Mouse (Mus musculus) left cerebral cortex, postnatal 4 days (tissue): ENCODE measurements at regions not wholly inside any gene's neighbourhood (a gene's known extent, or its start where the extent isn't known, plus 50 kb on each side); places are given as distances from the start of the nearest gene placed in this dataset.

Experiments
- DNase-seq: peaks from one replicate; pipeline ENCODE4 v3.0.0-alpha.2; 2022
- intact Hi-C: fragments of 180-260 bp; cut with DNase I; formaldehyde crosslinking; loops from one replicate; pipeline ENCODE4 v1.15.1; 2025

- DNase-seq, result no peak
- intact Hi-C loops, result no loop called here
These were observed 178.7 kb upstream of the Gm5148 start for GRCm38 (mm10) chr3:37903021-37903420.

DNA sequence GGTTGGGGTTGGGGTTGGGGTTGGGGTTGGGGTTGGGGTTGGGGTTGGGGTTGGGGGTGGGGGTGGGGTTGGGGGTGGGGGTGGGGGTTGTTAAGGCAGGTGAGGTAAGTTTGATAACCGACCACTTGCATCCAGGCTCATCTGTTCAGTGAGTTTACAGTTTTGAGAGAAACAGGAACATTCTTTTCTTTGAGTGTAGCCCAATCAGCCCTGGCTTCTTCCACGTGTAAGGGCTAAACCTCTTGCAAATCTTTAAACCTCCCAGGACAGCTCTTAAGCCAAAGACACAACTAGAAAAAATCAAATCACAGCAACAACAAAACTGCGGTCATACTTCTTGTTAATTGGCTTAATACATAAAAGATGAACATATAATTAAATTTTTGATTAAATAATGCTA is 173.1 kb upstream of the Gm5148 start:
- no peak for DNase-seq
- intact Hi-C loops, result no loop called here

GRCm38 (mm10) chr3:37896821-37897311 is 172.6 kb upstream of the Gm5148 start:
- intact Hi-C loops, result no loop called here

DNA sequence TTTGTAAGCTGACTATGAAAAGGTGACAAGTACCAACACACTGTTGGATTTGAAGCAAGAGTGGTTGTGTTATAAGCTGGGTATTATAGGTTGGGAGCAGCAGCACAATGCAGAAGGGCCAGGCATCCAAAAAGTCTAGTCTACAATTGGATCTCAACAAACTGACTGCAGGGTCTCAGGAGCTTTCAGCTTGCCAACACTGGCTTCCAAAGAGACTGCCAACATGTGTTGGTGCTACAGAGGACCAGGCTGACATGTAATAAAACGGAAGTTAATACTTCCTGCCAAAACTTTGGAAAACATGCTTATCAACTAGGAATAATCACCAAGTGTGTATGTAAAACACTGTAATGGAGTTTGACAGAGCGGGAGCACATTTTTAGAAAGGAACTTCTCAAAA is 170.3 kb upstream of the Gm5148 start:
- DNase-seq, result no peak
- intact Hi-C loops, result no loop called here

More at GRCm38 (mm10) chr3:37896821-37897311, 172.6 kb upstream of the Gm5148 start:
- DNase-seq, result peak; percentile 46

DNA sequence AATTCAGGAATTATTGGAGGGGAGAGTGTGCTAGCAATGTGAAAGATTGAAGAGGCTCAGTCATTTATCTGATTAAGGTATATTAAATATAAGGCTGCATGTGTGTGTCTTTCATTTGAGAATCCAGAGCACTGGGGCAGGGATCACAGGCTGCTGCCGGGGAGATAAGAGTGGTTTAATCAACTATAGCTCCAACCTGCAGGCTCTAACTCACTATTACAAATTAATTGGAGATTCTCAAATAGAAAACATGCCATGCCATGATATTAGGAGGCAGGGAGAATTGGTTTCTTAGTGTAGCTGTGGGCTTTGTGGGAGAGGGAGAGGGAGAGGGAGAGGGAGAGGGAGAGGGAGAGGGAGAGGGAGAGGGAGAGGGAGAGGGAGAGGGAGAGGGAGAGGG is 165.9 kb upstream of the Gm5148 start:
- DNase-seq, result no peak
- intact Hi-C loops, result no loop called here

- intact Hi-C loops, result no loop called here
- DNase-seq, result no peak
These were observed 164.2 kb upstream of the Gm5148 start for GRCm38 (mm10) chr3:37888455-37888854.

DNA sequence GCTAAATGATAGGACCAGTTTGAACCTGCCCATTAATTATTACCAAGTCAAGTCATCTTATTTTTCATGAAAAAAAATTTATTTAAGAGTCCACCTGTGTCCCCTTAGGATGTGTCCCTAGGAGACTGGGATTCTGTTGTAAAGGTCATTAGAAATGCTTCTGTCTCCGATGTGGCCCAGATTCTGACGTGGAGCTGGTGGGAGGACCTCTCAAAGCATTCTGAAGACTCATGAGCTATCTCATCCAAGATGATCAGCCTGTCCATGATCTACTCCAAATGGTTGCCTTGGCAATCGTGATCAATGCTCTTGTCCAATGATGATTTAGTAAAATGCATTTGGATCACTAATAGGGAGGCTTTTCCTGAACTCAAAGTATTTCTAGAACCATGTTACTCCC is 163.4 kb upstream of the Gm5148 start:
- intact Hi-C loops, result no loop called here
- no peak for DNase-seq

DNA sequence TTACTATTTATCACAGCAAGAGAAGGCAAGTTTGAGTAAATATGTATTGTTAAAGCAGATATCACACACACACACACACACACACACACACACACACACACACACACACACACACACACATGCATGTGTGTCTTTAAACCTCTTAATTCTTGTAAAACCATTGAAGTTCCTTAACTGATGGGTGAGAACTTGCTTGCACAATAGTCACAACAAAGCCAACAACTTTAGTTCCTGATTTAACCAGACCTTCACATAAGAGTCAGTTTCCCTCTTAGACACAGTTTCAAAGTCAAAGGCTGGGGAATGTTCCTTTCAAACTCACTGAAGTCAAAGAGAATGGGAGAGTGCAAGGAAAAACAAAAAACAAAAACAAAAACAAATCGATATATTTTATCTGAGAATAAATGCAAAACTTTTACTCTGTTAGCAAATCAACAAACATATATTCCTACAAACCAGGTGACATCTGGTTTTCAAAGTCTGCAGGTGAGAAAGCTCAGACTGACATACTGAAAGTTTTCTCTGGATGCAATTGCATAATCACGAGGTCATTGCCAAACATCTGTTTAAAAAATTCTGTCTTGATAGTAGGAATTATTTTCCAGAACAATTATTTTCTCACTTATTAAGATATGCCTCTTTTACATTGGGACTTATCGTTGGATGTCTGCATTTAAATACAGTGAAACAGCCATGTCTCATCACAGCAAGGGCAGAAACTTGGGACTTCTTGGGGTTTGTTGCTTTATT is 162.6 kb upstream of the Gm5148 start:
- intact Hi-C loops, result no loop called here
- no peak for DNase-seq

DNA sequence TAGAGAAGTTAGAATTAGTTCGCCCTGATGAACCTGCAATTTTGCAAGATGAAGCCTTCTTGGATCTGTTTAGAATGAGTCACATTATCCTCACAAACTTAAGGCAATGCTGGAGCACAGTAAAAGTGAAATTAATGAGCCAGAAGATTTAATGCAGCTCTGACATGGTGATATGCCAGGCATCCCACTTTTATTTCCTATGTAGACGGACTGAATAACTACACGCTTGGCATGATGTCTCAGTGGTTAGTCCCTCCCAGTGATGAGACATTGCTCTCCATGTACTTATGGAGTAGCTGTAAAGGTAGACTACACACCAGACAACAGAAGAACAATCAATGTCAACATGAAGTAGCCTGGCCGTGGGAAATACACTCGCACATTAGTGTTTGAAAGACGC is 161.5 kb upstream of the Gm5148 start:
- intact Hi-C loops, result no loop called here
- DNase-seq, result no peak

DNA sequence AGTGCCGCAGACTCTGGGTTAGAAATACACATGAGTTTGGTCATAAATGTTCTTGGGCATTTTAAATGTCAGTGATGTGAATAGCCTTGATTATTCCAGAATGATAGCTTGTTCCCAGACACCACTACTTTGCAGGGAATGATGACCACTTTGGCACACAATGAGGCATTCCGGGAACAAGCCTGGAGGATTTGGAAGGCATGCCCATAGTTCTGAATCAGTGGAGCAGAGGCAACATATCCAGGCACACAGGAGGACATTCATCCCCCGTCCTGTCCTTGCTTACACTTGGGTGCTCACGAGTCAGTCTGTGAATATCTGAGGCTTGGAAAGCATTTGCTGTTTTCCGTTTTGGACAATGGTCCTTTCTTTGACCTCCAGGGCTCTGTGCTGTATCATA is 158.1 kb upstream of the Gm5148 start:
- intact Hi-C loops, result no loop called here
- DNase-seq, result peak; percentile 37

- intact Hi-C loops, result no loop called here
- no peak for DNase-seq
These were observed 156.7 kb upstream of the Gm5148 start for GRCm38 (mm10) chr3:37881016-37881415.

- DNase-seq, result no peak
- intact Hi-C loops, result no loop called here
These were observed 154.8 kb upstream of the Gm5148 start for GRCm38 (mm10) chr3:37879056-37879455.

DNA sequence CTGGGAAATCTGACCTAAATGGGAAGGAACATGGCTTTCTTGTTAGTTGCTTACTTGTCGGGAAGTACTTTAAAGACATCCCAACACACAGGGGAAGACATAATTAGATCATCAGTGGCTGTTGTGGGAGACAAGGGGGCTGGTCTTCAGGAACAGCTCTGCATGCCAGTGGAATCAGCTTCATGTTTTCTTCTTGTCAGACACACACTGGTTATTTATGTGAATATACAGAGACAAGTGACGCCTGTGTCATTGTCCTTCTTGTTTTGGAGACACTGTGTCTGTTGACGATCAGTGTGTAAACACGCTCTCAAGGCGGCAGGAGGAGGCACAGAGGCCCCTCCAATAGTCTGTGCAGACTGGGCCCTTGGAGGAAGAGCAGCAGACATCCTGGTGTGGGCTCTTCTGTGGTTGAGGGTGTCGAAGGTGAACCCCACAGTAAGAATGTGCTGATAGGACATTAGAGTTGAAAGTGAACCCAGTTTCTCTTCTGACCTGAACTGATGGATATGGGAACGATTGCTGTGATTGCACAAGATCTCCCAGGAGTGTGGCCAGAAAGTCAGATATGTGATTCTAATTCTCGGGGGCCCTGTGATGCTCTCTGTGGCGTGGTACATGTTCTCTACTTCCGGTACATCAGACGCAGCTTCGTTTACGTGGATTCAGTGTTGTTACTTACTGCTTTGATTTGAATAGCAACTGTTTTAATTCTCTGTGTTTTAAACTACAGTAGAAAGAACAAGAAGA is 151.9 kb upstream of the Gm5148 start:
- intact Hi-C loops, result no loop called here

GRCm38 (mm10) chr3:37875331-37876015 is 151.2 kb upstream of the Gm5148 start:
- DNase-seq, result peak; percentile 70
- intact Hi-C loops, result no loop called here

More for the DNA sequence above, 151.9 kb upstream of the Gm5148 start:
- DNase-seq, result no peak

GRCm38 (mm10) chr3:37874864-37875263 is 150.6 kb upstream of the Gm5148 start:
- intact Hi-C loops, result no loop called here

GRCm38 (mm10) chr3:37874346-37874745 is 150.1 kb upstream of the Gm5148 start:
- intact Hi-C loops, result no loop called here
- no peak for DNase-seq

More at GRCm38 (mm10) chr3:37874864-37875263, 150.6 kb upstream of the Gm5148 start:
- DNase-seq, result no peak

GRCm38 (mm10) chr3:37872329-37872728 is 148.0 kb upstream of the Gm5148 start:
- DNase-seq, result no peak
- intact Hi-C loops, result no loop called here

DNA sequence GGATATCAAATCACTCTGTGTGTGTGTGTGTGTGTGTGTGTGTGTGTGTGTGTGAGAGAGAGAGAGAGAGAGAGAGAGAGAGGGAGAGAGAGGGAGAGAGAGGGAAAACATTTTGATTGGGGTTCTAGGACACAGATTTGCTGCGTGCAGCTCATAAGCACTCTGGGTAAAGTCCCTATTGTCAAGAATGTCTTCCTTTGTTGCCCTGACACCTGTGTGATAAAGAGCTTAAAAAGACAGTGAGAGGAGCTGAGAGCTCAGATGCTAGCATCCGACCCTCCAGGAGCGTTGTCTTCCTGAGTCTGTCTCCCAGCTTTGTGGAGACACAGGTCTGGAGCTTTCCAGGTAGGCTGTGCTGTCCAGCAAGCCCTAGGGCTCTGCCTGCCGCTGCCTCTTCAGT is 146.8 kb upstream of the Gm5148 start:
- no peak for DNase-seq
- intact Hi-C loops, result no loop called here

DNA sequence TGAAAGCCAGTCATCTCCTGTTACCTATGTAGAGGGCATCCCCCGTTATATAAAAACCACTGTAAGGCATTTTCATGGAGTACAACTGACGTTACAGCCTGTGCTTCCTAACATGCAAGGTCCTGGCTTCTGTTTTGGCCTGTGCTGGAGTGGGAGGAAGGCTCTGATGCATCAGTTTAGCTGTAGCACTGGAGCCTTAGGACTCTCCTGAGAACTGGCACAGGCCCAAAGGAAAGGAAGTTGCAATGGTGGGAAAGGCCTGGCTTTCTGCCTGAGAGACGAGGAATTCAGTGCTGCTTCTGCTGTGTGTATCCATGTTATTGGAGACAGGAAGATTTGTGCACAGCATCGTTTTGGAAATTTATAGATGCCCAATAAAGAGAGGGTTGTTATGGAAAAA is 144.2 kb upstream of the Gm5148 start:
- peak; percentile 20 for DNase-seq
- intact Hi-C loops, result no loop called here

DNA sequence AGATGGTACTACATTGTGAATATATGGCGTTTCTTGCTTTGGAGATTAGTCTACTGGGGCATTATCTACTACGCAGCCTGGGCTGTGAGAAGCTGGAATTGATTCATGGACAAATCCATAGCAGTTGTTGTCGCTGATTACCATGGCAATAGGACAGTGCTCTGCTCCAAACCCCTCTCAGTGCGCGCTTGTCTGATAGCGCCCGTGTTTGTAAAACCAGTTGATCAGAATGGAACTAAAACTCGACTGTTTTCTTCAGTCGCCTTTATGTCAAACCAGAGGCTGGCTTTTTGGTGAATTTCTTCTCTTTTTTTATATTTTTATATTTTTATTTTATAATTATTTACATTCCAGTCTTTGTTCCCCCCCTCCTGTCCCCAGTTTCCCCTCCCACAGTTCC is 138.5 kb upstream of the Gm5148 start:
- DNase-seq, result no peak

DNA sequence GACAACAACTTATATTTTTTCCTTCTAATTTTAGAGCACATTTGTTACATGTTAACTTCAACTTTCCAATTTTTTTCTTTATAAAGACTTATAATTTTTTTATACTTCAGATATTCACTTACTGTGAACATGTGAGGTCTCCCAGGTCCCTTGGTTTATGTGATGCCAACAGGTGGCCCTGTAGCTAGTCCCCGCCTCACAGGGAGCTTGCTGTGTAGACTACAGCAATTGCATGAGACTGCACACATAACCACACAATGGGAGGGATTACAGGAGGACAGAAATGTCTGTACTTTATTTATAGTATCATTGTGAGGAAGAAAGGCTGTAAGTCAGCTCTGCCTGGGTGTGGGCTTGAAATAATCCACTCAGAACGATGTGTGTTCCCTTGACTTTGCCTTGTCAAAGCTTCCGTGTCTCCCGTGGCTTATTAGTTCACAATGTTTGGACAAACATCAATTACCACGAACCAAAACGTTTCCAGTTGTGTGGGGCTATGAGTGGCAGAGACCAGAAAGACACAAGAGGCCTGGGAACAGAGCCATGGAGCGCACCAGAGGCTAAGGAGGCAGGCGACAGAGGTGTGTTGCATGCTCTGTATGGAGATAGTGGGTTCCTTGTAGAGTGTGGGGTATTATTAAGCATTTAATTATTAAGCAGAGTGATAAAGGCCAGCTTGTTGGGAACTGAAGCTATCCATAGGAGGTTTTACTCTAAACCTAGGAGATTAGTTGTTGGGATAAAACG is 136.6 kb upstream of the Gm5148 start:
- DNase-seq, result no peak
- intact Hi-C loops, result no loop called here

More for the DNA sequence above, 138.5 kb upstream of the Gm5148 start:
- intact Hi-C loops, result no loop called here
